Mouse (Mus musculus) megakaryocyte, embryonic 14.5 days (primary cell): ENCODE data around the gene Efna3.

ENCODE experiments used
- FLI1 ChIP-seq: IDR thresholded peaks from 2 replicates; pipeline ENCODE4 v1.6.1; 2012; ENCODE audit warnings: low read length, inconsistent platforms, mixed read lengths
- GATA1 ChIP-seq: IDR thresholded peaks from 3 replicates; pipeline ENCODE4 v1.6.1; 2012; ENCODE audit warnings: mixed read lengths, low read length, inconsistent platforms, borderline replicate concordance

GRCm38 (mm10) chr3:89330948-89331347 is 8.2 kb upstream of the Efna3 start:
- no peak for TF ChIP-seq GATA1
- no peak for TF ChIP-seq FLI1
